Mouse (Mus musculus): ENCODE measurements around the gene Fbxw10. TPM values are rescaled to one million over a fixed set of nuclear protein-coding genes. Genes with fewer than 3 reads are reported as not detected.
A peak's percentile ranks its signal among the peaks of the same experiment; 100 is the strongest.

Fbxw10 gene
- total and polyA plus RNA-seq, 3 experiments = 0.55 TPM; not detected in 2

DNA sequence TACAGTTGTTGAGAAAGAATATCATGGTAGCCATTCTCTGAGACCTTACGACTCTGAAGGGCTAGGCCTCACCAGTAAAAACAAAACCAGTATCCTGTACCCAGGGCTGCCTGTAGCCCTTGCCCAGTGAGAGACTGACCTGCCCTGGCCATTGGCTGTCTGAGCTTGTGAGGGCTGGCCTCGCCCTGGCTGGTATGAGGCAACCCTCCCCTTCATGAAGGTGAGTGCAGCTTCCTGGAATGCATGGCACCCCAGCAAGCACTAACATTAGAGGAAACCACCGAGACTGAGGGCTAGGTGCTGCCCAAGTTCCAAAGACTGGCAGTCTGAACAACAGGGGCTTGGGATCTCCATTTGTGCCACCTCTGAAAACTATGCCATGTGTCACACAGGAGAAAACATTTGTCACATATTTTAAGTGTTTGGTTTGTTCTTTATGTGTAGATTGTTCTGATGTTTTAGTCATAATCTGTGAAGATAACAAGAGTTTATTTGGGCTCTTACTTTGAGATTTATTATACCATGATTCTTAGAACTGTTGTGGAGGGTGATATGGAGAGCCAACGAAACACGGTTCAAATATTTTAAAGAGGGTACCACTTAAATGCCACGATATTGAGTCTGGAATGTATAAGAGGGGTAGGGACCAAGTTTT lies 32.8 kb upstream of the Fbxw10 start:
- Histone ChIP-seq H3K9me3 (replicated peaks) (no peaks in the 10 kb centered on the region), H3K36me3 (replicated peaks) (no peaks in the 10 kb centered on the region), H3K27me3 (ENCODE audit: insufficient read depth, low read length) (peaks cover 10% of the 10 kb centered on the region), H3K4me3 (ENCODE audit: low read depth, low read length) (no peak overlapping the region), H3K4me1 (ENCODE audit: insufficient read depth, low read depth, low read length) (no peaks in the 10 kb centered on the region)
- DNase-seq (ENCODE audit: low spot score) = no peak
- no peak for TF ChIP-seq POLR2AphosphoS5 (IDR thresholded peaks at IDR 0.05; ENCODE audit: insufficient replicate concordance, low read depth, low read length)
- no peak for TF ChIP-seq CTCF (IDR thresholded peaks at IDR 0.05; ENCODE audit: low read depth, low read length)
- no peak for TF ChIP-seq GATA2 (IDR thresholded peaks at IDR 0.05; ENCODE audit: borderline replicate concordance, low read depth, low read length)
- no peak for TF ChIP-seq TAL1 (conservative IDR thresholded peaks at IDR 0.05; ENCODE audit: low read depth, low read length)
- TF ChIP-seq GATA1 (IDR thresholded peaks at IDR 0.05; ENCODE audit: borderline replicate concordance, low read length) = no peak
- no peak for ATAC-seq (ENCODE audit: extremely low read depth, insufficient number of reproducible peaks, low FRiP score, poor library complexity, severe bottlenecking)

DNA sequence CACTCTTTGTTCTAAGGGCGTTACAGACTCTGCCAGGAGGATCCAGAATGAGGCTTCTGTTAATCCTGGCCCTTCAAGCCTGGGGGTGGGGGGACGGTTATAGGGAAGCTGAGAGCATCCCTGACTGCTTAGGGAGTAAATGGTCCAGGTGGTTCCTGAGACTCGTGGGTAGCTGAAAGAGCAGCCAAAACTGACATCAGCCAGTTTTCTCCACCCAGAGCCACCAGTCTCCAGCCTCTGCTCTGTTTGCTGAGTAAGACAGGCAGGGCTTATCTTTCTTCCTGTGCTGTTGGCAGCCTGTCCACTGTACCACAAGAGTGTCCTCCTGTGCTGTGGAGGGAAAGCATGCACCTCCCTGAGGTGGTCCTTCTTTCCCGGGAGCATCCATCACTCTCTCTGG lies 32.2 kb upstream of the Fbxw10 start:
- Histone ChIP-seq H3K4me1 (ENCODE audit: insufficient read depth, low read depth, low read length) (no peaks in the 10 kb centered on the region), H3K36me3 (replicated peaks) (no peaks in the 10 kb centered on the region), H3K27me3 (ENCODE audit: insufficient read depth, low read length) (peaks cover 7% of the 10 kb centered on the region), H3K9me3 (replicated peaks) (no peaks in the 10 kb centered on the region), H3K4me3 (ENCODE audit: low read depth, low read length) (no peak overlapping the region)
- no peak for ATAC-seq (ENCODE audit: extremely low read depth, insufficient number of reproducible peaks, low FRiP score, poor library complexity, severe bottlenecking)
- DNase-seq (ENCODE audit: low spot score) = no peak
- TF ChIP-seq GATA2 (IDR thresholded peaks at IDR 0.05; ENCODE audit: borderline replicate concordance, low read depth, low read length) = no peak
- no peak for TF ChIP-seq CTCF (IDR thresholded peaks at IDR 0.05; ENCODE audit: low read depth, low read length)
- TF ChIP-seq GATA1 (IDR thresholded peaks at IDR 0.05; ENCODE audit: borderline replicate concordance, low read length) = no peak
- TF ChIP-seq POLR2AphosphoS5 (IDR thresholded peaks at IDR 0.05; ENCODE audit: insufficient replicate concordance, low read depth, low read length) = no peak
- no peak for TF ChIP-seq TAL1 (conservative IDR thresholded peaks at IDR 0.05; ENCODE audit: low read depth, low read length)

DNA sequence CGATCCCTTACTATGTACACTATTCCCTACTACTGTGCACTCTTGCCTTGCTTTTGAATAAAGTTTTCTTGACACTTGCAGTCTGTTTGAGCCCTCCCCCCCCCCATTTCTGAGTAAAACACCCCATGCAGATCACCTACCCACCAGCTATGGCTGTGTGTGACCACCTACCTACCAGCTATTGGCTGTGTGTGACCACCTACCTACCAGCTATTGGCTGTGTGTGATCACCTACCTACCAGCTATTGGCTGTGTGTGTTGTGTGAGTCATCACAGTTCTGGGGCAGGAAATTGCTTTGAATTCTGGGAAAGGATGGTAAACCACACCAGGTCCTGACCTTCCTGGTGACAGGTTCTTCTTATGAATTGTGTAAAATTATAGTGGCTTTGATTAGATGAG lies 31.4 kb upstream of the Fbxw10 start:
- TF ChIP-seq GATA2 (IDR thresholded peaks at IDR 0.05; ENCODE audit: borderline replicate concordance, low read depth, low read length) (no peak), POLR2AphosphoS5 (IDR thresholded peaks at IDR 0.05; ENCODE audit: insufficient replicate concordance, low read depth, low read length) (no peak), GATA1 (IDR thresholded peaks at IDR 0.05; ENCODE audit: borderline replicate concordance, low read length) (no peak), CTCF (IDR thresholded peaks at IDR 0.05; ENCODE audit: low read depth, low read length) (no peak), TAL1 (conservative IDR thresholded peaks at IDR 0.05; ENCODE audit: low read depth, low read length) (no peak)
- H3K36me3 ChIP-seq (replicated peaks) = no peaks in the 10 kb centered on the region
- no peak for DNase-seq (ENCODE audit: low spot score)
- H3K4me1 ChIP-seq (ENCODE audit: insufficient read depth, low read depth, low read length) = no peaks in the 10 kb centered on the region
- H3K4me3 ChIP-seq (ENCODE audit: low read depth, low read length) = no peak overlapping the region
- H3K27me3 ChIP-seq (ENCODE audit: insufficient read depth, low read length) = peaks cover 7% of the 10 kb centered on the region
- H3K9me3 ChIP-seq (replicated peaks) = no peaks in the 10 kb centered on the region
- ATAC-seq (ENCODE audit: extremely low read depth, insufficient number of reproducible peaks, low FRiP score, poor library complexity, severe bottlenecking) = no peak

DNA sequence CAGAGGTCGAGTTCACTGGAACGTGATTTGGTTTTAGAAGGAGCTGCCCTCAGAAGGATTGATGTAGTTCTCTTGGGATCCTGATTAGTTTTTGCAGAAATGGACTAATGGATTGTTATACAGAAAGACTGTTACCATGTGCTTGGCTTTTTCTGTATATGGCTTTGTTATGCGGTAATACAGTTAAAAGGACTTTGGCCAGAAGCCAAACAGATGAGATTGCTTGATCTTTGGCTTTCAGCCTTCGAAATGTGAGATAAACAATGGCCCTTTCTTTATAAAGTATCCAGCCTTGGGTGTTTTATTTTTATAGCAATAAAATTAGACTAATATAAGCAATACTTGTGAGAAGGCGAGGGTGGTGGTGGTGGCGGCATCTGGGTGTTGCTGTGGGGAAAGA lies 30.3 kb upstream of the Fbxw10 start:
- TF ChIP-seq GATA1 (IDR thresholded peaks at IDR 0.05; ENCODE audit: borderline replicate concordance, low read length) (no peak), POLR2AphosphoS5 (IDR thresholded peaks at IDR 0.05; ENCODE audit: insufficient replicate concordance, low read depth, low read length) (no peak), TAL1 (conservative IDR thresholded peaks at IDR 0.05; ENCODE audit: low read depth, low read length) (no peak), GATA2 (IDR thresholded peaks at IDR 0.05; ENCODE audit: borderline replicate concordance, low read depth, low read length) (no peak)
- no peak overlapping the region for H3K4me3 ChIP-seq (ENCODE audit: low read depth, low read length)
- H3K4me1 ChIP-seq (ENCODE audit: insufficient read depth, low read depth, low read length) = no peaks in the 10 kb centered on the region
- ATAC-seq (ENCODE audit: extremely low read depth, insufficient number of reproducible peaks, low FRiP score, poor library complexity, severe bottlenecking) (no peak), DNase-seq (ENCODE audit: low spot score) (no peak)
- no peaks in the 10 kb centered on the region for H3K9me3 ChIP-seq (replicated peaks)
- peaks cover 7% of the 10 kb centered on the region for H3K27me3 ChIP-seq (ENCODE audit: insufficient read depth, low read length)
- H3K36me3 ChIP-seq (replicated peaks) = no peaks in the 10 kb centered on the region

DNA sequence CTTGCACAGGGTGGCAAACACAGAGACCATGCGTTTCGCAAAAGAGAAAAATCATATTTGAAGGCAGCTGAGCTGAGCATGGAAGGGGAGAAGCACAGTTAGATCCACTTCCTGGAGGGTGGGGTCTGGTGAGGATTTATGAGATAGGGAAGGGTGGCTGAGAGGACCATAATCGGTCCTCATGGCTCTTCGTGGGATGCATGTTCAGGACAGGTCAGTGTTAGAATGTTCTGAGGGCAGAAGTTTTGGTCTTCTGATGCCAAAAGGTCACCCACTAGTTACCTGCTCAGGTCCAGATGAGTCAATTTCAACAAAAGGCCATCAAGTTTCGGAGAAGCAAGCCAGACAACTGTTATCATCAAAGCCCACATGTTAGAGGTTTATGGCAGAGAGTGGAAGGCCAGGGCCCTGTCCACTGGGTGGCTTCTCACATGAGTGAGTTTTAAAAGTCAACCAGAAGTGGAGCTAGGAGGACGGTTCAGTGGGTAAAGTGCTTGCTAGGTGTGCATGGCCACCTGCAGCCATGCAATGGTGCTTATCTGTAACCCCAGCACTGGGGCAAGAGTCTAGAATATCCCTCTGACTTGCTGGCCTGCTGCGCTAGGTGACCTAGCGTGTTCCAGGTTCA lies 27.7 kb upstream of the Fbxw10 start:
- DNase-seq (ENCODE audit: low spot score) (no peak), ATAC-seq (ENCODE audit: extremely low read depth, insufficient number of reproducible peaks, low FRiP score, poor library complexity, severe bottlenecking) (no peak)
- no peak for TF ChIP-seq POLR2AphosphoS5 (IDR thresholded peaks at IDR 0.05; ENCODE audit: insufficient replicate concordance, low read depth, low read length)
- no peak for TF ChIP-seq GATA1 (IDR thresholded peaks at IDR 0.05; ENCODE audit: borderline replicate concordance, low read length)
- no peak for TF ChIP-seq GATA2 (IDR thresholded peaks at IDR 0.05; ENCODE audit: borderline replicate concordance, low read depth, low read length)
- TF ChIP-seq CTCF (IDR thresholded peaks at IDR 0.05; ENCODE audit: low read depth, low read length) = no peak
- Histone ChIP-seq H3K27me3 (ENCODE audit: insufficient read depth, low read length) (peaks cover 5% of the 10 kb centered on the region), H3K9me3 (replicated peaks) (no peaks in the 10 kb centered on the region), H3K4me1 (ENCODE audit: insufficient read depth, low read depth, low read length) (no peaks in the 10 kb centered on the region), H3K4me3 (ENCODE audit: low read depth, low read length) (no peak overlapping the region), H3K36me3 (replicated peaks) (no peaks in the 10 kb centered on the region)

DNA sequence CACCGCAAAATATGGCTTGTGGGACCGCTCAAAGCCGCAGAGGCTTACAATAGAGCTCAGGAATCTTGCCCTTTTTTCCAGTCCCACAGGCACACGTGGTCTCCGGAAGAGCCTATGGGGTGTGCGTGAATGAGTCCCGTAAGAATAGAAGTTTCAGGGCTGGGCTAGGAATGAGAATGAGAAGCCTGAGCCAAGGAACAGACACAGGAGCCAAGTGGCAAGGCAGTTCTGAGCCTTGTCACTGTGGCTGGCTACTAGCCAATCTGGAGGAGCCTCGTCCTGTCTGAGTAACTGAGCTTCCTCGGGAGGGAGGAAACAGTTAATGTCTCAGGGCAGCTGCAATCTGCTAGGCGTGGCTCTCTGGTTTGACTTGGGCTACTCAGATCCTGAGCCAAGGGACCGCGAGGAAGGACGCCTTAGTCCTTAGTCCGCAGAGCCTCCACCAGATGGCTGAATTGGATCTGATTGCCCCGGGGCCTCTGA lies 26.8 kb upstream of the Fbxw10 start, which contains the start of gene Trim16:
Gene Trim16 (plus strand): TSS at position 173 of the 483 bp plus-strand sequence.
- Histone ChIP-seq H3K9me3 (replicated peaks) (no peaks in the 10 kb centered on the region), H3K4me3 (ENCODE audit: low read depth, low read length) (peak within 1 kb of the TSS; percentile 42), H3K27me3 (ENCODE audit: insufficient read depth, low read length) (peaks cover 5% of the 10 kb centered on the region), H3K36me3 (replicated peaks) (no peaks in the 10 kb centered on the region), H3K4me1 (ENCODE audit: insufficient read depth, low read depth, low read length) (no peaks in the 10 kb centered on the region)
- ATAC-seq (ENCODE audit: extremely low read depth, insufficient number of reproducible peaks, low FRiP score, poor library complexity, severe bottlenecking) (no peak), DNase-seq (ENCODE audit: low spot score) (peak; percentile 12)
- no peak for TF ChIP-seq GATA2 (IDR thresholded peaks at IDR 0.05; ENCODE audit: borderline replicate concordance, low read depth, low read length)
- TF ChIP-seq POLR2AphosphoS5 (IDR thresholded peaks at IDR 0.05; ENCODE audit: insufficient replicate concordance, low read depth, low read length) = no peak
- TF ChIP-seq GATA1 (IDR thresholded peaks at IDR 0.05; ENCODE audit: borderline replicate concordance, low read length) = no peak
- no peak for TF ChIP-seq CTCF (IDR thresholded peaks at IDR 0.05; ENCODE audit: low read depth, low read length)
- no peak for TF ChIP-seq TAL1 (conservative IDR thresholded peaks at IDR 0.05; ENCODE audit: low read depth, low read length)

Data from G1E (cell line).